Mouse (Mus musculus) bone marrow, adult 2 months (tissue): ENCODE measurements at regions not wholly inside any gene's neighbourhood (a gene's known extent, or its start where the extent isn't known, plus 50 kb on each side); places are given as distances from the start of the nearest gene placed in this dataset.

Experiments used
- H3K27ac ChIP-seq: fragments of 200-500 bp; 2 replicates; pipeline ENCODE4 v1.5.1; 2012; ENCODE audit warnings: low read depth, mild to moderate bottlenecking, control low read depth, inconsistent platforms, low read length; ENCODE audit not compliant: control insufficient read depth, poor library complexity, insufficient read depth
- H3K4me1 ChIP-seq: fragments of 200-500 bp; 2 replicates; pipeline ENCODE4 v1.6.1; 2011; ENCODE audit warnings: low read length; ENCODE audit not compliant: control insufficient read depth, insufficient read depth
- H3K4me3 ChIP-seq: fragments of 200-500 bp; replicated peaks from 2 replicates; pipeline ENCODE3; 2011; ENCODE audit warnings: mild to moderate bottlenecking, low read depth, low read length, control low read depth; ENCODE audit not compliant: control insufficient read depth
- CTCF ChIP-seq: fragments of 200-500 bp; IDR thresholded peaks from 2 replicates; pipeline ENCODE4 v1.5.1; 2011; ENCODE audit warnings: low read length, control low read depth; ENCODE audit not compliant: control insufficient read depth, insufficient read depth
- POLR2A ChIP-seq: fragments of 200-500 bp; IDR thresholded peaks from 2 replicates; pipeline ENCODE4 v1.6.1; 2011; ENCODE audit warnings: low read depth, mild to moderate bottlenecking, control low read depth, low read length, borderline replicate concordance; ENCODE audit not compliant: control insufficient read depth
- WGBS: fragments of 180-500 bp; shearing (Covaris S2); methylation state at CpG from one replicate; pipeline ENCODE4 v1.1.7; 2018; 5-methylcytosine and 5-hydroxymethylcytosine counted together

- H3K4me1 ChIP-seq, result no peaks in the 10 kb centered on the region
- WGBS, result 75% methylated on average over 9 of the region's 9 CpGs
- H3K4me3 ChIP-seq, result no peak overlapping the region
- H3K27ac ChIP-seq, result no peak overlapping the region
- TF ChIP-seq CTCF, result no peak
These were observed 202.7 kb upstream of the Mocs1 start for GRCm38 (mm10) chr17:49225255-49226015.

- Histone ChIP-seq H3K4me3 (no peak overlapping the region), H3K4me1 (no peaks in the 10 kb centered on the region), H3K27ac (no peak overlapping the region)
- 69% methylated on average over 6 of the region's 6 CpGs for WGBS
- no peak for TF ChIP-seq POLR2A
- TF ChIP-seq CTCF, result no peak
These were observed 202.2 kb upstream of the Mocs1 start for GRCm38 (mm10) chr17:49226016-49226400.

GRCm38 (mm10) chr17:49231287-49231686 is 196.9 kb upstream of the Mocs1 start:
- 67% methylated on average over 3 of the region's 3 CpGs for WGBS
- no peak for TF ChIP-seq CTCF
- no peak for TF ChIP-seq POLR2A
- Histone ChIP-seq H3K4me1 (no peaks in the 10 kb centered on the region), H3K27ac (no peak overlapping the region), H3K4me3 (no peak overlapping the region)

GRCm38 (mm10) chr17:49240097-49240496 is 188.1 kb upstream of the Mocs1 start:
- H3K4me1 ChIP-seq, result no peaks in the 10 kb centered on the region
- H3K27ac ChIP-seq, result no peak overlapping the region
- TF ChIP-seq CTCF (no peak), POLR2A (no peak)
- no peak overlapping the region for H3K4me3 ChIP-seq

GRCm38 (mm10) chr17:49243419-49243818 is 184.7 kb upstream of the Mocs1 start:
- 76% methylated on average over 2 of the region's 2 CpGs for WGBS
- Histone ChIP-seq H3K4me1 (no peaks in the 10 kb centered on the region), H3K27ac (no peak overlapping the region), H3K4me3 (no peak overlapping the region)
- TF ChIP-seq CTCF (no peak), POLR2A (no peak)

- Histone ChIP-seq H3K4me1 (no peaks in the 10 kb centered on the region), H3K27ac (no peak overlapping the region)
- 38% methylated on average over 2 of the region's 2 CpGs for WGBS
These were observed 183.1 kb upstream of the Mocs1 start for GRCm38 (mm10) chr17:49245013-49245412.

GRCm38 (mm10) chr17:49247215-49247614 is 180.9 kb upstream of the Mocs1 start:
- no peak overlapping the region for H3K4me3 ChIP-seq
- TF ChIP-seq POLR2A (no peak), CTCF (no peak)
- no peak overlapping the region for H3K27ac ChIP-seq
- no peaks in the 10 kb centered on the region for H3K4me1 ChIP-seq
- WGBS, result 80% methylated on average over 17 of the region's 17 CpGs

More at GRCm38 (mm10) chr17:49245013-49245412, 183.1 kb upstream of the Mocs1 start:
- TF ChIP-seq POLR2A, result no peak
- no peak for TF ChIP-seq CTCF
- H3K4me3 ChIP-seq, result no peak overlapping the region

GRCm38 (mm10) chr17:49250726-49251537 is 177.2 kb upstream of the Mocs1 start:
- TF ChIP-seq CTCF, result no peak
- no peak for TF ChIP-seq POLR2A
- WGBS, result 62% methylated on average over 8 of the region's 8 CpGs
- Histone ChIP-seq H3K27ac (no peak overlapping the region), H3K4me3 (no peak overlapping the region), H3K4me1 (no peaks in the 10 kb centered on the region)
